In genomic region chr1:39439661-39440548, GRCm38 (mm10) we compare ENCODE assay signal across 15 mouse cellular contexts. TPM values are rescaled to one million over a fixed set of nuclear protein-coding genes. Genes with fewer than 3 reads are reported as not detected.
A peak's percentile ranks its signal among the peaks of the same experiment; 100 is the strongest.
DNase-seq lines count a peak whose midpoint lies in the region; ATAC-seq and TF ChIP-seq lines count a peak whose summit lies in the region.
"Had no signal": no experiment of that assay in that cellular context is flagged by ENCODE, and none has a peak within 500 bp of the region (broad histone marks: within the 10 kb centered on the region; RNA-seq: fewer than 3 reads in every experiment).

No protein-coding gene starts in this region.

- no peak overlapping the region for H3K27ac ChIP-seq in intestine, postnatal 0 days (ENCODE audit: low read depth, low read length)
- no peak overlapping the region for H3K27ac ChIP-seq in intestine, embryonic 15.5 days
- no peak overlapping the region for H3K27ac ChIP-seq in neural tube, embryonic 14.5 days (ENCODE audit: low read depth, low read length)
- H3K27ac ChIP-seq: limb, embryonic 12.5 days; stomach, embryonic 15.5 days had no signal

- no peaks in the 10 kb centered on the region for H3K9me3 ChIP-seq in intestine, postnatal 0 days (ENCODE audit: control insufficient read depth)
- H3K9me3 ChIP-seq in intestine, embryonic 15.5 days = no peaks in the 10 kb centered on the region
- H3K9me3 ChIP-seq in neural tube, embryonic 14.5 days (ENCODE audit: control insufficient read depth, low read length) = no peaks in the 10 kb centered on the region
- H3K9me3 ChIP-seq: G1E; limb, embryonic 12.5 days; stomach, embryonic 15.5 days had no signal

- H3K27me3 ChIP-seq in intestine, postnatal 0 days (replicated peaks; ENCODE audit: control insufficient read depth, insufficient read depth, low read length) = no peaks in the 10 kb centered on the region
- H3K27me3 ChIP-seq in intestine, embryonic 15.5 days (replicated peaks) = no peaks in the 10 kb centered on the region
- H3K27me3 ChIP-seq in neural tube, embryonic 14.5 days (ENCODE audit: control insufficient read depth, insufficient read depth, low read length) = no peaks in the 10 kb centered on the region
- H3K27me3 ChIP-seq: limb, embryonic 12.5 days; stomach, embryonic 15.5 days had no signal

- peak; percentile 23; the same call in 1 of the 2 replicates for ATAC-seq in intestine, postnatal 0 days
- ATAC-seq in intestine, embryonic 15.5 days = no peak
- ATAC-seq in neural tube, embryonic 14.5 days (ENCODE audit: low read depth) = peak; percentile 44; the same call in 1 of the 2 replicates

- 66% methylated on average over 12 of the region's 12 CpGs for WGBS in intestine, postnatal 0 days
- WGBS in intestine, embryonic 15.5 days = 69% methylated on average over 12 of the region's 12 CpGs
- 77% methylated on average over 12 of the region's 12 CpGs for WGBS in neural tube, embryonic 14.5 days

- H3K9ac ChIP-seq in intestine, postnatal 0 days (ENCODE audit: low read depth, low read length) = no peak overlapping the region
- H3K9ac ChIP-seq in intestine, embryonic 15.5 days = no peak overlapping the region
- H3K9ac ChIP-seq in neural tube, embryonic 14.5 days (replicated peaks; ENCODE audit: low read depth, low read length) = no peak overlapping the region
- H3K9ac ChIP-seq: limb, embryonic 12.5 days; stomach, embryonic 15.5 days had no signal

- no peak for TF ChIP-seq CTCF in intestine, postnatal 0 days (IDR thresholded peaks at IDR 0.05; ENCODE audit: low read depth)

- peak; percentile 53 to 55 for DNase-seq in cerebellum, postnatal 36 days
- no peak for DNase-seq in cerebellum, adult 8-10 months
- peak; percentile 56 to 65 for DNase-seq in right cerebral cortex, postnatal 10 days (ENCODE audit: low spot score in 2 of 2)
- DNase-seq in right cerebral cortex, postnatal 25 days = no peak
- no peak for DNase-seq in c-Kit-positive CD71-positive TER-119-positive erythroid progenitor cells, embryonic 14.5 days (ENCODE audit: low spot score)
- DNase-seq: adrenal gland, postnatal 36 days; kidney, postnatal 10 days; layer of hippocampus, adult 9-11 months; right cerebral cortex, postnatal 4 days had no signal

- H3K36me3 ChIP-seq in intestine, postnatal 0 days (ENCODE audit: control insufficient read depth, insufficient read depth) = no peaks in the 10 kb centered on the region; the same call in 1 of the 2 replicates
- H3K36me3 ChIP-seq in intestine, embryonic 15.5 days = no peaks in the 10 kb centered on the region
- no peaks in the 10 kb centered on the region for H3K36me3 ChIP-seq in neural tube, embryonic 14.5 days (ENCODE audit: control insufficient read depth, insufficient read depth, low read length)
- H3K36me3 ChIP-seq: limb, embryonic 12.5 days; stomach, embryonic 15.5 days had no signal

- H3K4me2 ChIP-seq in intestine, postnatal 0 days (replicated peaks; ENCODE audit: low read depth) = no peak overlapping the region
- no peak overlapping the region for H3K4me2 ChIP-seq in intestine, embryonic 15.5 days (replicated peaks)
- no peak overlapping the region for H3K4me2 ChIP-seq in neural tube, embryonic 14.5 days (ENCODE audit: low read depth, low read length)
- H3K4me2 ChIP-seq: limb, embryonic 12.5 days; stomach, embryonic 15.5 days had no signal

- 0 out of 2 replicates have a peak, but pooled peaks cover 3% of the 10 kb centered on the region for H3K4me1 ChIP-seq in intestine, postnatal 0 days (replicated peaks; ENCODE audit: control insufficient read depth, insufficient read depth, low read length)
- peaks cover 11% of the 10 kb centered on the region for H3K4me1 ChIP-seq in intestine, embryonic 15.5 days (replicated peaks)
- H3K4me1 ChIP-seq in neural tube, embryonic 14.5 days (ENCODE audit: control insufficient read depth, insufficient read depth, low read length) = peaks cover 9% of the 10 kb centered on the region; the same call in 1 of the 2 replicates
- H3K4me1 ChIP-seq: limb, embryonic 12.5 days had no signal

- H3K4me3 ChIP-seq in intestine, postnatal 0 days (ENCODE audit: low read depth, low read length) = no peak overlapping the region
- H3K4me3 ChIP-seq in intestine, embryonic 15.5 days (replicated peaks) = no peak overlapping the region
- no peak overlapping the region for H3K4me3 ChIP-seq in neural tube, embryonic 14.5 days (ENCODE audit: low read depth, low read length)
- H3K4me3 ChIP-seq: limb, embryonic 12.5 days; stomach, embryonic 15.5 days had no signal

RNA-seq across cellular contexts. Expression of gene Tbc1d8, which starts 38.6 kb away (rescaled TPM):
- 4.2 and 4.7 TPM in 2 replicates for polyA plus RNA-seq in intestine, postnatal 0 days (2015; fragmentation: Nextera tagmentation; extraction: Ambion mirVana)
- 8.6 and 8.7 TPM in 2 replicates for polyA plus RNA-seq in intestine, embryonic 15.5 days (2015; fragmentation: Nextera tagmentation; extraction: Ambion mirVana)
- polyA plus RNA-seq in neural tube, embryonic 14.5 days (2014; fragmentation: Nextera tagmentation; extraction: Ambion mirVana) = 10.3 and 12.6 TPM in 2 replicates

Comparison
In these comparisons a context has a peak if more than half of its experiments do, and no peak if none do; other contexts are left out.
1. DNase-seq: peak in cerebellum, postnatal 36 days (2 of 2) and right cerebral cortex, postnatal 10 days (2 of 2); none in cerebellum, adult 8-10 months (single experiment), right cerebral cortex, postnatal 25 days (single experiment) and c-Kit-positive CD71-positive TER-119-positive erythroid progenitor cells, embryonic 14.5 days (single experiment).